ENCODE assay signal across 15 mouse cellular contexts in genomic region chr11:5380275-5380674, GRCm38 (mm10).
DNase-seq lines count a peak whose midpoint lies in the region; ATAC-seq and TF ChIP-seq lines count a peak whose summit lies in the region.
"Had no signal": no experiment of that assay in that cellular context is flagged by ENCODE, and none has a peak within 500 bp of the region (broad histone marks: within the 10 kb centered on the region; RNA-seq: fewer than 3 reads in every experiment).

No protein-coding gene starts in this region.

- no peak overlapping the region for H3K4me2 ChIP-seq in liver, embryonic 16.5 days (ENCODE audit: low read depth, low read length)
- H3K4me2 ChIP-seq in stomach, embryonic 15.5 days, result no peak overlapping the region
- no peak overlapping the region for H3K4me2 ChIP-seq in midbrain, postnatal 0 days (ENCODE audit: low read depth, low read length, poor library complexity, severe bottlenecking)
- H3K4me2 ChIP-seq in hindbrain, embryonic 14.5 days (replicated peaks), result no peak overlapping the region
- H3K4me2 ChIP-seq: embryonic facial prominence, embryonic 12.5 days; heart, embryonic 12.5 days; hindbrain, embryonic 13.5 days had no signal

- peak overlapping the region; percentile 48; the same call in 1 of the 2 replicates for H3K27ac ChIP-seq in liver, embryonic 16.5 days (ENCODE audit: low read length)
- H3K27ac ChIP-seq in stomach, embryonic 15.5 days, result no peak overlapping the region; the same call in 1 of the 2 replicates
- H3K27ac ChIP-seq in midbrain, postnatal 0 days (ENCODE audit: low read depth, low read length), result no peak overlapping the region
- no peak overlapping the region for H3K27ac ChIP-seq in hindbrain, embryonic 14.5 days
- H3K27ac ChIP-seq: embryonic facial prominence, embryonic 12.5 days; hindbrain, embryonic 13.5 days had no signal

- no peaks in the 10 kb centered on the region for H3K4me1 ChIP-seq in liver, embryonic 16.5 days (ENCODE audit: control insufficient read depth, low read depth, low read length)
- peaks cover 8% of the 10 kb centered on the region; the same call in 1 of the 2 replicates for H3K4me1 ChIP-seq in stomach, embryonic 15.5 days
- H3K4me1 ChIP-seq in midbrain, postnatal 0 days (ENCODE audit: insufficient read depth, low read length), result no peaks in the 10 kb centered on the region
- no peaks in the 10 kb centered on the region for H3K4me1 ChIP-seq in hindbrain, embryonic 14.5 days (replicated peaks; ENCODE audit: control insufficient read depth, insufficient read depth, low read length)
- H3K4me1 ChIP-seq: hindbrain, embryonic 13.5 days had no signal

- peak; percentile 94 for ATAC-seq in liver, embryonic 16.5 days (ENCODE audit: low read depth)
- peak; percentile 43; the same call in 1 of the 2 replicates for ATAC-seq in stomach, embryonic 15.5 days (ENCODE audit: insufficient read depth, low FRiP score, low read depth)
- no peak for ATAC-seq in midbrain, postnatal 0 days (ENCODE audit: low FRiP score)
- ATAC-seq in hindbrain, embryonic 14.5 days (ENCODE audit: low FRiP score), result no peak
- ATAC-seq: activated CD4-positive, CD25-positive, alpha-beta regulatory T cell, adult 4 months; forebrain, embryonic 16.5 days had no signal

- no peaks in the 10 kb centered on the region for H3K9me3 ChIP-seq in liver, embryonic 16.5 days (replicated peaks; ENCODE audit: control insufficient read depth, low read length)
- H3K9me3 ChIP-seq in stomach, embryonic 15.5 days, result no peaks in the 10 kb centered on the region
- H3K9me3 ChIP-seq in midbrain, postnatal 0 days (ENCODE audit: low read length), result no peaks in the 10 kb centered on the region
- no peaks in the 10 kb centered on the region for H3K9me3 ChIP-seq in hindbrain, embryonic 14.5 days (ENCODE audit: control insufficient read depth, low read length)
- H3K9me3 ChIP-seq: embryonic facial prominence, embryonic 12.5 days; heart, embryonic 12.5 days; hindbrain, embryonic 13.5 days had no signal

- no peaks in the 10 kb centered on the region for H3K36me3 ChIP-seq in liver, embryonic 16.5 days (ENCODE audit: control insufficient read depth, insufficient read depth)
- H3K36me3 ChIP-seq in stomach, embryonic 15.5 days, result no peaks in the 10 kb centered on the region
- no peaks in the 10 kb centered on the region for H3K36me3 ChIP-seq in midbrain, postnatal 0 days (ENCODE audit: insufficient read depth, low read length)
- H3K36me3 ChIP-seq in hindbrain, embryonic 14.5 days (replicated peaks; ENCODE audit: control insufficient read depth, insufficient read depth), result no peaks in the 10 kb centered on the region
- H3K36me3 ChIP-seq: embryonic facial prominence, embryonic 12.5 days; heart, embryonic 12.5 days; hindbrain, embryonic 13.5 days had no signal

- peak; percentile 22 for DNase-seq in ovary, postnatal 36 days (ENCODE audit: low spot score)
- DNase-seq in ovary, postnatal 14 days (ENCODE audit: low spot score), result no peak
- peak; percentile 81 for DNase-seq in adrenal gland, postnatal 10 days
- DNase-seq in midbrain, postnatal 0 days (ENCODE audit: low spot score), result no peak
- DNase-seq in hindbrain, embryonic 14.5 days (ENCODE audit: low spot score), result no peak
- DNase-seq in layer of hippocampus, adult 11-12 months (ENCODE audit: low spot score), result no peak
- DNase-seq: cerebellum, adult 18-20 months; kidney, postnatal 14 days had no signal

- no peak overlapping the region for H3K4me3 ChIP-seq in liver, embryonic 16.5 days (ENCODE audit: low read depth, low read length)
- H3K4me3 ChIP-seq in stomach, embryonic 15.5 days (replicated peaks), result no peak overlapping the region
- H3K4me3 ChIP-seq in midbrain, postnatal 0 days (ENCODE audit: low read depth, low read length), result no peak overlapping the region
- H3K4me3 ChIP-seq in hindbrain, embryonic 14.5 days (replicated peaks; ENCODE audit: low read length), result no peak overlapping the region
- H3K4me3 ChIP-seq: embryonic facial prominence, embryonic 12.5 days; heart, embryonic 12.5 days; hindbrain, embryonic 13.5 days had no signal

- H3K9ac ChIP-seq in liver, embryonic 16.5 days (ENCODE audit: low read depth, low read length), result no peak overlapping the region
- H3K9ac ChIP-seq in stomach, embryonic 15.5 days, result no peak overlapping the region
- no peak overlapping the region for H3K9ac ChIP-seq in midbrain, postnatal 0 days (replicated peaks; ENCODE audit: low read length, poor library complexity, severe bottlenecking)
- no peak overlapping the region for H3K9ac ChIP-seq in hindbrain, embryonic 14.5 days
- H3K9ac ChIP-seq: embryonic facial prominence, embryonic 12.5 days; heart, embryonic 12.5 days; hindbrain, embryonic 13.5 days had no signal

- WGBS in liver, embryonic 16.5 days (ENCODE audit: insufficient replicate concordance), result 45% methylated on average over 3 of the region's 3 CpGs
- 48% methylated on average over 3 of the region's 3 CpGs for WGBS in stomach, embryonic 15.5 days
- 73% methylated on average over 3 of the region's 3 CpGs for WGBS in midbrain, postnatal 0 days
- WGBS in hindbrain, embryonic 14.5 days, result 83% methylated on average over 3 of the region's 3 CpGs

- no peaks in the 10 kb centered on the region for H3K27me3 ChIP-seq in liver, embryonic 16.5 days (ENCODE audit: control insufficient read depth, insufficient read depth, low read depth, low read length)
- H3K27me3 ChIP-seq in stomach, embryonic 15.5 days (replicated peaks), result no peaks in the 10 kb centered on the region
- no peaks in the 10 kb centered on the region for H3K27me3 ChIP-seq in midbrain, postnatal 0 days (ENCODE audit: insufficient read depth, low read length)
- no peaks in the 10 kb centered on the region for H3K27me3 ChIP-seq in hindbrain, embryonic 14.5 days (ENCODE audit: control insufficient read depth, insufficient read depth, low read length)
- H3K27me3 ChIP-seq: embryonic facial prominence, embryonic 12.5 days; heart, embryonic 12.5 days; hindbrain, embryonic 13.5 days had no signal

- no peak for TF ChIP-seq CTCF in midbrain, postnatal 0 days (IDR thresholded peaks at IDR 0.05)

Comparison
In these comparisons a context has a peak if more than half of its experiments do, and no peak if none do; other contexts are left out.
1. DNase-seq: peak in ovary, postnatal 36 days (single experiment) and adrenal gland, postnatal 10 days (single experiment); none in ovary, postnatal 14 days (single experiment), midbrain, postnatal 0 days (single experiment), hindbrain, embryonic 14.5 days (single experiment) and layer of hippocampus, adult 11-12 months (single experiment).
2. ATAC-seq: peak in liver, embryonic 16.5 days (single experiment) and stomach, embryonic 15.5 days (single experiment); none in midbrain, postnatal 0 days (single experiment) and hindbrain, embryonic 14.5 days (single experiment).